Mouse (Mus musculus) forebrain, embryonic 11.5 days (tissue): ENCODE results near the gene Ranbp1. TPM values are rescaled to one million over a fixed set of nuclear protein-coding genes. Genes with fewer than 3 reads are reported as not detected.

ENCODE experiments used
- ATAC-seq: fragments of 200-750 bp; cut with Nextera tagmentation; replicated peaks from 2 replicates; pipeline ENCODE4 v1.8.0; 2017; ENCODE audit warnings: moderate TSS enrichment; ENCODE audit not compliant: low FRiP score
- DNase-seq: peaks from one replicate; pipeline ENCODE4 v3.0.0-alpha.2; 2017; ENCODE audit warnings: low spot score
- H3K27ac ChIP-seq: fragments of 300-500 bp; sonication (generic); 2 replicates; pipeline ENCODE4 v1.5.1; 2014; ENCODE audit warnings: low read depth, low read length
- H3K27me3 ChIP-seq: fragments of 300-500 bp; sonication (generic); 2 replicates; pipeline ENCODE4 v1.6.1; 2014; ENCODE audit warnings: mild to moderate bottlenecking, low read length, mixed read lengths; ENCODE audit not compliant: control insufficient read depth, insufficient read depth
- H3K36me3 ChIP-seq: fragments of 300-500 bp; sonication (generic); 2 replicates; pipeline ENCODE4 v1.6.1; 2014; ENCODE audit warnings: mild to moderate bottlenecking, low read length, moderate library complexity, mixed read lengths; ENCODE audit not compliant: control insufficient read depth, insufficient read depth
- H3K4me1 ChIP-seq: fragments of 300-500 bp; sonication (generic); replicated peaks from 2 replicates; pipeline ENCODE4 v1.6.1; 2014; ENCODE audit warnings: low read length, mixed read lengths; ENCODE audit not compliant: control insufficient read depth, insufficient read depth
- H3K4me2 ChIP-seq: fragments of 300-500 bp; sonication (generic); 2 replicates; pipeline ENCODE4 v1.6.1; 2014; ENCODE audit warnings: low read depth, mild to moderate bottlenecking, low read length, moderate library complexity, mixed read lengths; ENCODE audit not compliant: severe bottlenecking
- H3K4me3 ChIP-seq: fragments of 300-500 bp; sonication (generic); 2 replicates; pipeline ENCODE4 v1.5.1; 2014; ENCODE audit warnings: low read depth, low read length
- H3K9ac ChIP-seq: fragments of 300-500 bp; sonication (generic); 2 replicates; pipeline ENCODE4 v1.6.1; 2014; ENCODE audit warnings: low read length
- H3K9me3 ChIP-seq: fragments of 300-500 bp; sonication (generic); 2 replicates; pipeline ENCODE4 v1.6.1; 2016; ENCODE audit warnings: low read length, mixed read lengths; ENCODE audit not compliant: control insufficient read depth
- WGBS: fragments of 180-500 bp; shearing (Covaris S2); extraction: QIAGEN DNeasy Blood & Tissue Kit; methylation state at CpG from one replicate; pipeline ENCODE4 v1.1.7; 2014; 5-methylcytosine and 5-hydroxymethylcytosine counted together
- polyA plus RNA-seq: library from polyadenylated mRNA; unstranded; fragments of >200 nt; fragmentation: Nextera tagmentation; extraction: Ambion mirVana; gene quantifications from 2 replicates; pipeline ENCODE4 v1.2.1, GENCODE M21; 2014

The Ranbp1 gene
- polyA plus RNA-seq, 1 experiment from 2014 or later = 1,252 TPM

DNA sequence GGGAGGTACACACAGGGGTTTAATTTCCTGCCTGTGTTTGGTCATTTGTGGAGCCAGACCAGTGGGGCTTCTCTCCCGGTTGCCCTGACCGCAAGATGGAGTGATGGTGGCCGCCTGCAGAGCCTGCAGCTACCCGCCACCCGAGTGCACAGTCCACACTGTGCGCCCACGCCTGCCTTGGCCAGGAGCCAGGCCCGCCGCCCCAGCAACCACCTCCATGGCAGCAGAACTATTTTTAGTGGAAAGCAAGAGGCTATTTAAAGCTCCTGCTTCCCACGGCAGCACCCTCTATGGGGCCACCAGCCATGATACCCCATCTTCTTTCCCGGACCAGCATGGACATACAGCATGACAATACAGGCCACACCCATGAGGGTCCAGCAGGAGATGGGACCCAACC, 18.9 kb downstream of the Ranbp1 start:
- WGBS = 94% methylated on average over 11 of the region's 11 CpGs
- Histone ChIP-seq H3K4me1 (peaks cover 5% of the 10 kb centered on the region), H3K9me3 (no peaks in the 10 kb centered on the region), H3K27ac (no peak overlapping the region), H3K36me3 (no peaks in the 10 kb centered on the region; the same call in 1 of the 2 replicates), H3K4me3 (no peak overlapping the region), H3K27me3 (no peaks in the 10 kb centered on the region), H3K4me2 (no peak overlapping the region), H3K9ac (no peak overlapping the region)
- no peak for ATAC-seq
- DNase-seq = no peak

DNA sequence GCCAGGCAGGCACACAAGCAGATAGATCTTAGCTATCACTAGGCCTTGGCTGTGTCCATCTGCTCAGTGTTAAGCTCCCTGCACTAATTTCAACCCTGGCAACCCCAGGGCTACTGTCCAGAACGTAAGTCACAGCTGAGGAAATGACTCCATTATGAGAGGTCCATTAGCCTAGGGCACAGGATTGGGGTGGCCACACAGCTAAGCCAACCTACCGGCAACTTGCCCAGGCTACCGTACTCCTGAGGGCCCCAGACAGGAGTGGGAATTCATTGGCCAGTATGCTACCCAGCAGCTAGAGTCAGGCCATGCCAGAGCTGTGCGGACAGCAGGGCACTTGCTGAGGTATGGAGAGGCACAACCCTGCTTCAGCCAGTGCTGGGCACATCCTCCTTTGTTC, 19.7 kb downstream of the Ranbp1 start:
- WGBS = 94% methylated on average over 4 of the region's 4 CpGs
- Histone ChIP-seq H3K4me1 (peaks cover under 1% of the 10 kb centered on the region), H3K27me3 (no peaks in the 10 kb centered on the region), H3K4me3 (no peak overlapping the region), H3K27ac (no peak overlapping the region), H3K9ac (no peak overlapping the region), H3K36me3 (no peaks in the 10 kb centered on the region; the same call in 1 of the 2 replicates), H3K4me2 (no peak overlapping the region), H3K9me3 (no peaks in the 10 kb centered on the region)
- ATAC-seq (no peak), DNase-seq (no peak)

DNA sequence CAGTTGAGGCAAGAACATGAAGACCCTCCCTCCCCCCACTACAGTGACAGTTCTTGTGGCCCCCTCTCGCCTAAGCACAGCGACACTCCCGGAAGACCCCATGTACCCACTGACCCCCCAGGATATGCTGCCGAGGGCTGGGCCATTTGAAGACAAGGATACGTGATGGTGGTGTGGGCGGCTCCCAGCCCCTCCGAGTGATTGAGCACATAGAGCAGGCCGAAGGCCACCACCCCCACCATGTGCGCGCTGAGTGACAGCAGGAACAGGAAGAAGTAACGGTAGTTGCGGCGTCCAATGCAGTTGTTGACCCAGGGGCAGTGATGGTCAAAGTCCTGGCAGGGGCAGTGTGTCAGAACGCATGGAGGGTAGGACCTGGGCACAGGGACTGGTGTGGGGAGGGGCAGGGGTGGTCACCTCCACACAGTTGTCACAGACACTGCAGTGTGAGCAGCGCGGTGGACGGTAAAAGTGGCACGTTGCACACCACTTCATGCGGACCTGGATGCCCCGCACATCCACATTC, 20.6 kb downstream of the Ranbp1 start:
- H3K27ac ChIP-seq = no peak overlapping the region
- H3K4me3 ChIP-seq = no peak overlapping the region
- H3K4me1 ChIP-seq = no peaks in the 10 kb centered on the region
- H3K9ac ChIP-seq = no peak overlapping the region
- no peaks in the 10 kb centered on the region; the same call in 1 of the 2 replicates for H3K36me3 ChIP-seq
- 97% methylated on average over 20 of the region's 20 CpGs for WGBS
- H3K9me3 ChIP-seq = no peaks in the 10 kb centered on the region
- H3K4me2 ChIP-seq = no peak overlapping the region
- no peak for ATAC-seq
- H3K27me3 ChIP-seq = no peaks in the 10 kb centered on the region
- DNase-seq = no peak

DNA sequence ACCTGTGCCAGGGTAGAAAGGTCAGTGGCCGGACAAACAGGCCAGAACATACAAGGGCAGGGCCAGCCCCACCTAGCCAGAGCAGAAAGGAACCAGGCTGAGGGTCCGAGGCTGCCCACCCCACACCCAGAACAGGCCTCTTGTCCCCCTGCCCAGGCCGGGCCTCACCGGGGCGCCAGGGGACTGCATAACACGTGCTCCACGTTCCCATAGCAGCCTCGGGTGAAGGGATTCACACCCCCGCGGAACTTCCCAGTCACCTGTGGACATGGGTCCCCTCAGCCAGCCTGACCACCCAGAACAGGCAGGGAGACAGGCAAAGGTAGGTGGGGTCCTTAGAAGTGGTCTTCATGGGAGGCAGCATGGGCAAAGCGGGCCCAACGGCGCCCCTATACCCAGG, 21.3 kb downstream of the Ranbp1 start:
- H3K27ac ChIP-seq = no peak overlapping the region
- no peaks in the 10 kb centered on the region; the same call in none of the 2 replicates for H3K36me3 ChIP-seq
- no peaks in the 10 kb centered on the region for H3K9me3 ChIP-seq
- ATAC-seq (no peak), DNase-seq (no peak)
- H3K4me3 ChIP-seq = no peak overlapping the region
- no peaks in the 10 kb centered on the region for H3K27me3 ChIP-seq
- no peaks in the 10 kb centered on the region for H3K4me1 ChIP-seq
- no peak overlapping the region for H3K9ac ChIP-seq
- H3K4me2 ChIP-seq = no peak overlapping the region
- WGBS = 97% methylated on average over 13 of the region's 13 CpGs

DNA sequence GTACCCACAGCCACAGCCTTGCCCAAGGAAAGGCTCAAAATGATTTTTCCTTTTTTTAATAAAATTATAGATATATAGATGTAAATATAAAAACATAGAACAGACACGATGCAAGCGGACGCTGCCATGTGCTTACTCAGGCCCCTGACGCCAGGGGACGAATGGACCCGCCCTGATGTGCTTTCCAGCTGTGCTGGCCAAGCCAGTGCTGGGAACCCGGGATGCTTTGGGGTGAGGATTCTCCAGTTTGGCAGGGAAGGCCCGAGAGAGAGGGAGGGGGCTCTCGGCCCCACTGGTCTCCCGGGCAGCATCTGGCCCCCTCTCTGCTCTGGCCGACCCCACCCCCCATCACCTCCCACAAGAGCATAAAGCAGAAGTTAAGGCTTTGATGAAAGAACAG, 26.3 kb downstream of the Ranbp1 start:
- H3K4me1 ChIP-seq = 0 out of 2 replicates have a peak, but pooled peaks cover 2% of the 10 kb centered on the region
- no peaks in the 10 kb centered on the region for H3K9me3 ChIP-seq
- no peak overlapping the region for H3K4me2 ChIP-seq
- H3K36me3 ChIP-seq = no peaks in the 10 kb centered on the region; the same call in none of the 2 replicates
- DNase-seq (no peak), ATAC-seq (no peak)
- WGBS = 87% methylated on average over 11 of the region's 11 CpGs
- H3K27me3 ChIP-seq = no peaks in the 10 kb centered on the region
- H3K4me3 ChIP-seq = no peak overlapping the region
- no peak overlapping the region for H3K9ac ChIP-seq
- H3K27ac ChIP-seq = no peak overlapping the region

DNA sequence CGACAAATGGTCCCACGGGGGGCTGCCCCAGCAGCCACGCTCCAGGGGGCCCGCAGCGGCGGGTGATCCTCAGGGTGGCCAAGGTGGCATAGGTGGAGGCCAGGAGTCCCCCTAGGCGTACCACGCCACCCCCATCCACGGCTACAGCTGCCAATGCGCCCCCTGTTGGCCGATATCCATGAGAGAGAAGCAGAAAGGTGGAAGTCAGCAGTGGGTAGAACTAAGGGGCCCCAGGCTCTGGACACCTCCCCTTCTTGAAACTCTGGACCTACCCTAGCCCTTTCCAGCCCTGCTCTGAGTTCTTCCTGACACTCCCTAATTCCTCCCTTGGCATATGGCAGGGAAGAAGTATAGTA, 27.0 kb downstream of the Ranbp1 start:
- Histone ChIP-seq H3K36me3 (no peaks in the 10 kb centered on the region; the same call in none of the 2 replicates), H3K27ac (no peak overlapping the region), H3K9me3 (no peaks in the 10 kb centered on the region), H3K4me3 (no peak overlapping the region), H3K27me3 (no peaks in the 10 kb centered on the region), H3K4me2 (no peak overlapping the region), H3K4me1 (0 out of 2 replicates have a peak, but pooled peaks cover 2% of the 10 kb centered on the region), H3K9ac (no peak overlapping the region)
- ATAC-seq = no peak
- WGBS = 76% methylated on average over 11 of the region's 11 CpGs
- DNase-seq = no peak

DNA sequence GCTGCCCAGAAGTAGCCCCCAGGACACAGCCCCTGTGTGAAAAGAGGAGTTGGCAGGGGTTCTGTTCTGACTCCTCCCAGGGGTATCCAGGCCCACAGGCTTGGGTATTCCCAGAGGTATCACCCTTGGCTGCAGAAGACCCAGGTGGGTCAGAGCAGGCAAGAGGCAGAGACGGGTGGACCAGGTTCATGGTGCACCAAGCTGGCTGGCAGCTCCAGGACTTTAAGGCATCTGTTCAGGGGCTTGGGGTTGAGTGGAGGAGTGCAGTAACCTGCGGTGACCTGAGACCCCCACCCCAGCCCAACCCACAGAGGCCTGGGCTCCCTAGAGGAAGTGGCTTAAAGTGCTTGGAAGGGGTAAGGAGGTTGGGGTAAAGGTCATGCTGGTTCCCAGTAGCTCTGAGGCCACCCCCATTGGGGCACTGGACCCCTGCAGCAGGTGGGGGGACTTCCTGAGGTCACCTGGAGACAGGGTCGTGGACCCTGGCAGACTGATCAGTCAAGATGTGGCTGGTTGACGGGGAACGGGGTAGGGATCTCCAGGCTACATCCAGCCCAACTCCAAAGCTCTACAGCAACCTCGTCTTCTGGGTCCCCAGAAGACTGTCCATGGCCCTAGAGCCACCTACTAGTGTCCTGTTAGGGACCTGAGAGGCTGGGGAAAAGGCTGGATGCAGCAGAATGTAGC, 27.5 kb downstream of the Ranbp1 start:
- H3K27me3 ChIP-seq = no peaks in the 10 kb centered on the region
- DNase-seq (no peak), ATAC-seq (no peak)
- H3K4me2 ChIP-seq = no peak overlapping the region
- no peak overlapping the region for H3K4me3 ChIP-seq
- 84% methylated on average over 6 of the region's 6 CpGs for WGBS
- no peak overlapping the region for H3K27ac ChIP-seq
- no peak overlapping the region for H3K9ac ChIP-seq
- H3K4me1 ChIP-seq = 0 out of 2 replicates have a peak, but pooled peaks cover 2% of the 10 kb centered on the region
- no peaks in the 10 kb centered on the region for H3K9me3 ChIP-seq
- H3K36me3 ChIP-seq = no peaks in the 10 kb centered on the region; the same call in none of the 2 replicates

DNA sequence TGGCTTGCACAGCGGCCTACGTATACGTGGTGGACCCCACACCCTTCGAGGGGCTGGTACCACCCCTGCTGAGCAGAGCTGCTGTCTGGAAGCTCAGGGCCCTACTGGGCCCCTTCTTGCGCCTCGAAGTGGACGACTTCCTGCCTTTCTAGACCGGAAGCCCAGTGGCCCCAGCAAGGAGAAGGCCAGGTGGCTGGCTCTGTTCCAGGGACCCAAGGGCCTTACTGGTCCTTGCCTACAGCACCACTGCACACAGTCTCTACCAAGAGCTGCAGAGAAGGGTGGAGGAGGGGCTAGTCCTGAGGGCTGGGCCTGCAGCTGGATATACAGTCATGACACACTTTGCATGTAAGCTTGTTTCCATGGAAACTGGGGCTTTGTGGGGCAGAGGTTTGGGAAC, 28.5 kb downstream of the Ranbp1 start:
- 0 out of 2 replicates have a peak, but pooled peaks have one; percentile 55 for ATAC-seq
- H3K27ac ChIP-seq = no peak overlapping the region
- H3K9ac ChIP-seq = no peak overlapping the region; the same call in 1 of the 2 replicates
- H3K36me3 ChIP-seq = no peaks in the 10 kb centered on the region; the same call in none of the 2 replicates
- 76% methylated on average over 8 of the region's 8 CpGs for WGBS
- H3K27me3 ChIP-seq = no peaks in the 10 kb centered on the region
- H3K4me1 ChIP-seq = 0 out of 2 replicates have a peak, but pooled peaks cover 2% of the 10 kb centered on the region
- DNase-seq = no peak
- no peak overlapping the region for H3K4me2 ChIP-seq
- H3K4me3 ChIP-seq = no peak overlapping the region
- no peaks in the 10 kb centered on the region for H3K9me3 ChIP-seq
